Mouse (Mus musculus) midbrain, embryonic 14.5 days (tissue): ENCODE data around the gene Nt5c. TPM values are rescaled to one million over a fixed set of nuclear protein-coding genes. Genes with fewer than 3 reads are reported as not detected.
"Not testable (repeated sequence)": the region's sequence is repeated elsewhere in the genome, so short reads cannot be mapped to it uniquely, and the experiment has no call there.

Experiments
- ATAC-seq: fragments of 200-750 bp; cut with Nextera tagmentation; 2 replicates; pipeline ENCODE4 v1.8.0; 2017; ENCODE audit warnings: moderate number of reproducible peaks, moderate library complexity; ENCODE audit not compliant: low FRiP score, low TSS enrichment
- DNase-seq: peaks from one replicate; pipeline ENCODE4 v3.0.0-alpha.2; 2015
- H3K27ac ChIP-seq: fragments of 300-500 bp; sonication (generic); replicated peaks from 2 replicates; pipeline ENCODE4 v1.5.1; 2014; ENCODE audit warnings: mild to moderate bottlenecking, low read depth, low read length, moderate library complexity
- H3K27me3 ChIP-seq: fragments of 300-500 bp; sonication (generic); 2 replicates; pipeline ENCODE4 v1.6.1; 2014; ENCODE audit warnings: low read length, control low read depth, mixed read lengths; ENCODE audit not compliant: control insufficient read depth, insufficient read depth
- H3K36me3 ChIP-seq: fragments of 300-500 bp; sonication (generic); 2 replicates; pipeline ENCODE4 v1.6.1; 2014; ENCODE audit warnings: low read length, control low read depth; ENCODE audit not compliant: control insufficient read depth, insufficient read depth
- H3K4me1 ChIP-seq: fragments of 300-500 bp; sonication (generic); 2 replicates; pipeline ENCODE4 v1.6.1; 2014; ENCODE audit warnings: mild to moderate bottlenecking, antibody characterized with exemption, low read length, control low read depth; ENCODE audit not compliant: control insufficient read depth, insufficient read depth
- H3K4me2 ChIP-seq: fragments of 300-500 bp; sonication (generic); 2 replicates; pipeline ENCODE4 v1.6.1; 2014; ENCODE audit warnings: mild to moderate bottlenecking, low read length, moderate library complexity
- H3K4me3 ChIP-seq: fragments of 300-500 bp; sonication (generic); replicated peaks from 2 replicates; pipeline ENCODE4 v1.5.1; 2014; ENCODE audit warnings: low read depth, low read length
- H3K9ac ChIP-seq: fragments of 300-500 bp; sonication (generic); replicated peaks from 2 replicates; pipeline ENCODE4 v1.6.1; 2014; ENCODE audit warnings: mild to moderate bottlenecking, low read length, moderate library complexity
- H3K9me3 ChIP-seq: fragments of 300-500 bp; sonication (generic); 2 replicates; pipeline ENCODE4 v1.6.1; 2016; ENCODE audit warnings: low read length, control low read depth, mixed read lengths; ENCODE audit not compliant: control insufficient read depth
- WGBS: fragments of 180-500 bp; shearing (Covaris S2); extraction: QIAGEN DNeasy Blood & Tissue Kit; methylation state at CpG from one replicate; pipeline ENCODE4 v1.1.7; 2014; 5-methylcytosine and 5-hydroxymethylcytosine counted together
- polyA plus RNA-seq: library from polyadenylated mRNA; unstranded; fragments of >200 nt; fragmentation: Nextera tagmentation; extraction: Ambion mirVana; gene quantifications from 2 replicates; pipeline ENCODE4 v1.2.1, GENCODE M21; 2014

Gene Nt5c
- polyA plus RNA-seq, 1 experiment from 2014 or later = 93.9 TPM

- WGBS = 89% methylated on average over 6 of the region's 6 CpGs
- not testable (repeated sequence) for H3K4me1 ChIP-seq, H3K27ac ChIP-seq, H3K9me3 ChIP-seq, H3K4me2 ChIP-seq, H3K4me3 ChIP-seq, ATAC-seq, H3K9ac ChIP-seq, H3K36me3 ChIP-seq, H3K27me3 ChIP-seq, DNase-seq
Observed at GRCm38 (mm10) chr11:115454822-115455221, 36.8 kb downstream of the Nt5c start.

DNA sequence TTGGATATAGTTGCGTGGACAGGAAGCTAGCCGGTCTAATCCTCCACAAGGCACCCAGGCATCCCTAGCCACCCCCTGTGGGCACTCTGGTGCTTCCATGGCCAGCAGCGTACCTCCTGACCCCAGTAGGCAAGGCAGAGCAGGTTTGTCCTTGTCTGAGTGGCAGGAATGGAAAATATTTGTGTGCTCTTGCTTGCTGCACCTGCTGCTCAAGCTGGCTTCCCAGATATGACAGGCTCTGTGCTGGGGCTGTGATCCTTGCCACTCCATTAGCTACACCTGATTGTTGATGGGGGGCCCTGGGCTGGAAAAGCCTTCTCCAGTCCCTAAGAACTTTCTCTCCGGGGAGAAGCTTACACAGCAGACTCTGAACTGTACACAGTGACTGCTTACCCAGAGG, 38.4 kb downstream of the Nt5c start:
- Histone ChIP-seq H3K9ac (no peak overlapping the region), H3K4me2 (no peak overlapping the region), H3K9me3 (no peaks in the 10 kb centered on the region), H3K27me3 (no peaks in the 10 kb centered on the region), H3K36me3 (no peaks in the 10 kb centered on the region), H3K27ac (no peak overlapping the region), H3K4me3 (no peak overlapping the region), H3K4me1 (no peaks in the 10 kb centered on the region)
- ATAC-seq (no peak), DNase-seq (no peak)
- 76% methylated on average over 4 of the region's 4 CpGs for WGBS

GRCm38 (mm10) chr11:115452281-115452860, 39.3 kb downstream of the Nt5c start:
- Histone ChIP-seq H3K9me3 (no peaks in the 10 kb centered on the region), H3K4me2 (no peak overlapping the region), H3K4me1 (no peaks in the 10 kb centered on the region), H3K4me3 (no peak overlapping the region), H3K27ac (no peak overlapping the region), H3K36me3 (no peaks in the 10 kb centered on the region), H3K27me3 (no peaks in the 10 kb centered on the region), H3K9ac (no peak overlapping the region)
- WGBS = 74% methylated on average over 7 of the region's 7 CpGs
- ATAC-seq (no peak), DNase-seq (no peak)

GRCm38 (mm10) chr11:115451781-115452241, 39.9 kb downstream of the Nt5c start:
- ATAC-seq = no peak

GRCm38 (mm10) chr11:115450176-115450575, 41.5 kb downstream of the Nt5c start:
- no peak overlapping the region for H3K4me3 ChIP-seq
- 91% methylated on average over 7 of the region's 7 CpGs for WGBS
- H3K9me3 ChIP-seq = no peaks in the 10 kb centered on the region
- H3K27ac ChIP-seq = no peak overlapping the region
- H3K9ac ChIP-seq = no peak overlapping the region
- no peak for DNase-seq
- H3K27me3 ChIP-seq = no peaks in the 10 kb centered on the region
- H3K4me1 ChIP-seq = no peaks in the 10 kb centered on the region
- ATAC-seq = no peak
- no peak overlapping the region for H3K4me2 ChIP-seq
- H3K36me3 ChIP-seq = no peaks in the 10 kb centered on the region

More at GRCm38 (mm10) chr11:115451781-115452241, 39.9 kb downstream of the Nt5c start:
- WGBS = 89% methylated on average over 8 of the region's 8 CpGs
- Histone ChIP-seq H3K36me3 (no peaks in the 10 kb centered on the region), H3K4me1 (no peaks in the 10 kb centered on the region), H3K9me3 (no peaks in the 10 kb centered on the region), H3K9ac (no peak overlapping the region), H3K4me2 (no peak overlapping the region), H3K27me3 (no peaks in the 10 kb centered on the region), H3K4me3 (no peak overlapping the region), H3K27ac (no peak overlapping the region)
- DNase-seq = no peak

GRCm38 (mm10) chr11:115448998-115449397, 42.7 kb downstream of the Nt5c start:
- Histone ChIP-seq H3K4me1 (no peaks in the 10 kb centered on the region), H3K27me3 (no peaks in the 10 kb centered on the region), H3K9me3 (no peaks in the 10 kb centered on the region), H3K9ac (no peak overlapping the region), H3K4me2 (no peak overlapping the region), H3K36me3 (no peaks in the 10 kb centered on the region), H3K4me3 (no peak overlapping the region), H3K27ac (no peak overlapping the region)
- WGBS = 75% methylated on average over 7 of the region's 7 CpGs
- DNase-seq (no peak), ATAC-seq (no peak)

GRCm38 (mm10) chr11:115448075-115448474, 43.6 kb downstream of the Nt5c start:
- H3K4me1 ChIP-seq = no peaks in the 10 kb centered on the region
- no peaks in the 10 kb centered on the region for H3K9me3 ChIP-seq
- ATAC-seq (no peak), DNase-seq (no peak)
- no peaks in the 10 kb centered on the region for H3K27me3 ChIP-seq
- no peak overlapping the region for H3K4me3 ChIP-seq
- H3K9ac ChIP-seq = no peak overlapping the region
- H3K4me2 ChIP-seq = no peak overlapping the region
- H3K36me3 ChIP-seq = no peaks in the 10 kb centered on the region
- no peak overlapping the region for H3K27ac ChIP-seq
- WGBS = 91% methylated on average over 16 of the region's 16 CpGs

DNA sequence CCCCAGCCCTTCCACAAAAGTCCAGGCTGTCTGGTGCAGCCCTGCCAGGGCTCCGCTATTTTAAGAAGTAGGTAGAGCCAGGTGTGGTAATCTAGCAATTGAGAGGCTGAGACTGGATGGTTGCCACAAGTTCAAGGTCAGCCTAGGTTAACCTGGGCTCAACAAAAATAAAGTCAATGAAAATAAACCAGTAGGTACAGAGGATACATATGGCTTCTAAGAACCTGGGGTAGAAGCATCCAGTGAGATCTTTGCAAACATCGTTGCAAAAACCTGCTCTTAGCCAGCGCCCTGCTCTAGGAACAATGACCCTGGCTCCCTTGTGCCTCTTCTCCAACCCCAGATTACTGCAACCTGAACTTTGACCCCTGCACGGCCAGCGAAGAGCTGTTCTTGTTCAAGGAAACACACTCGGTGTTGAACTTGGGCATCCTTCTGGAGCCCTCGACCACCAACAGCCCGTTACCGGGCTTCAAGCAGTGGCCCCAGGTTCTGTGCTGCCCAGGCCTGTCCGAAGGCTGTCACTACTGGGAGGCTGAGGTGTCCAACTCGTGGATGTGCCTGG, 44.3 kb downstream of the Nt5c start:
- Histone ChIP-seq H3K9ac (no peak overlapping the region), H3K4me1 (no peaks in the 10 kb centered on the region), H3K27me3 (no peaks in the 10 kb centered on the region), H3K9me3 (no peaks in the 10 kb centered on the region), H3K4me3 (no peak overlapping the region), H3K36me3 (no peaks in the 10 kb centered on the region), H3K4me2 (no peak overlapping the region), H3K27ac (no peak overlapping the region)
- DNase-seq (no peak), ATAC-seq (no peak)
- 88% methylated on average over 11 of the region's 11 CpGs for WGBS

- no peak overlapping the region for H3K4me3 ChIP-seq
- DNase-seq (no peak), ATAC-seq (no peak)
- H3K9ac ChIP-seq = no peak overlapping the region
- WGBS = 89% methylated on average over 3 of the region's 3 CpGs
- no peaks in the 10 kb centered on the region for H3K27me3 ChIP-seq
- H3K4me1 ChIP-seq = no peaks in the 10 kb centered on the region
- H3K4me2 ChIP-seq = no peak overlapping the region
- H3K9me3 ChIP-seq = no peaks in the 10 kb centered on the region
- H3K27ac ChIP-seq = no peak overlapping the region
- no peaks in the 10 kb centered on the region for H3K36me3 ChIP-seq
Observed at GRCm38 (mm10) chr11:115446906-115447305, 44.8 kb downstream of the Nt5c start.
